Mouse (Mus musculus) myocyte (in vitro differentiated cells): Measurements from ENCODE around the gene Hmgcl. TPM values are rescaled to one million over a fixed set of nuclear protein-coding genes. Genes with fewer than 3 reads are reported as not detected.

Experiments
- H3K27me3 ChIP-seq: one replicate; pipeline ENCODE4 v1.6.1; 2011; ENCODE audit not compliant: control insufficient read depth, insufficient read depth, insufficient read length
- H3K36me3 ChIP-seq: one replicate; pipeline ENCODE4 v1.6.1; 2011; ENCODE audit not compliant: control insufficient read depth, insufficient read depth
- H3K4me2 ChIP-seq: one replicate; pipeline ENCODE4 v1.6.1; 2011; ENCODE audit warnings: low read depth, control low read depth
- H3K4me3 ChIP-seq: one replicate; pipeline ENCODE4 v1.5.1; 2011; ENCODE audit warnings: mild to moderate bottlenecking, control low read depth, moderate library complexity
- H3K79me2 ChIP-seq: one replicate; pipeline ENCODE4 v1.6.1; 2011; ENCODE audit not compliant: control insufficient read depth, insufficient read depth
- H3ac ChIP-seq: one replicate; pipeline ENCODE4 v1.6.1; 2011; ENCODE audit not compliant: control insufficient read depth, insufficient read length
- CEBPB ChIP-seq: IDR thresholded peaks from 2 replicates; pipeline ENCODE4 v1.6.1; 2011; ENCODE audit warnings: mild to moderate bottlenecking, moderate library complexity; ENCODE audit not compliant: poor library complexity, insufficient read depth, severe bottlenecking
- E2F4 ChIP-seq: IDR thresholded peaks from one replicate; pipeline ENCODE4 v1.6.1; 2011; ENCODE audit warnings: mild to moderate bottlenecking, control low read depth, moderate library complexity; ENCODE audit not compliant: insufficient read depth
- MAX ChIP-seq: IDR thresholded peaks from one replicate; pipeline ENCODE4 v1.6.1; 2011; ENCODE audit warnings: low read depth, mild to moderate bottlenecking, control low read depth
- MYOD1 ChIP-seq, 3 experiments: IDR thresholded peaks; one replicate each; pipeline ENCODE4 v1.6.1; 2011; ENCODE audit warnings: control low read depth in 2 of 3, low read depth in 2 of 3, mild to moderate bottlenecking in 2 of 3, moderate library complexity in 1 of 3; ENCODE audit not compliant: insufficient read length in 2 of 3, control insufficient read depth in 1 of 3
- MYOG ChIP-seq, 3 experiments: IDR thresholded peaks; one replicate each; pipeline ENCODE4 v1.6.1; 2011; ENCODE audit warnings: control low read depth in 2 of 3, low read depth in 2 of 3, mild to moderate bottlenecking in 2 of 3; ENCODE audit not compliant: insufficient read length in 2 of 3, control insufficient read depth in 1 of 3, insufficient read depth in 1 of 3
- POLR2A ChIP-seq: IDR thresholded peaks from one replicate; pipeline ENCODE4 v1.6.1; 2011; ENCODE audit warnings: low read depth, mild to moderate bottlenecking, control low read depth, moderate library complexity; ENCODE audit not compliant: insufficient read length
- POLR2AphosphoS2 ChIP-seq: IDR thresholded peaks from one replicate; pipeline ENCODE4 v1.6.1; 2011; ENCODE audit warnings: low read depth, control low read depth; ENCODE audit not compliant: insufficient read length
- REST ChIP-seq: IDR thresholded peaks from one replicate; pipeline ENCODE4 v1.6.1; 2011; ENCODE audit warnings: mild to moderate bottlenecking, control low read depth, moderate library complexity; ENCODE audit not compliant: insufficient read depth, insufficient read length
- SRF ChIP-seq: IDR thresholded peaks from one replicate; pipeline ENCODE4 v1.6.1; 2011; ENCODE audit warnings: low read depth; ENCODE audit not compliant: control insufficient read depth, insufficient read length
- TCF12 ChIP-seq: IDR thresholded peaks from one replicate; pipeline ENCODE4 v1.6.1; 2011; ENCODE audit warnings: mild to moderate bottlenecking, control low read depth; ENCODE audit not compliant: poor library complexity, insufficient read depth, severe bottlenecking
- TCF3 ChIP-seq: IDR thresholded peaks from one replicate; pipeline ENCODE4 v1.6.1; 2011; ENCODE audit warnings: low read depth, control low read depth; ENCODE audit not compliant: insufficient read length
- USF1 ChIP-seq: IDR thresholded peaks from one replicate; pipeline ENCODE4 v1.6.1; 2011; ENCODE audit warnings: low read depth, mild to moderate bottlenecking, control low read depth, moderate library complexity
- polyA plus RNA-seq: library from polyadenylated mRNA; unstranded; fragments of >200 nt; fragmentation: generic; extraction: Trizol; gene quantifications from one replicate; pipeline ENCODE4 v1.2.1, GENCODE M21; 2012; ENCODE audit warnings: missing spikeins

Gene Hmgcl
- polyA plus RNA-seq, 1 experiment, result 44.1 TPM

DNA sequence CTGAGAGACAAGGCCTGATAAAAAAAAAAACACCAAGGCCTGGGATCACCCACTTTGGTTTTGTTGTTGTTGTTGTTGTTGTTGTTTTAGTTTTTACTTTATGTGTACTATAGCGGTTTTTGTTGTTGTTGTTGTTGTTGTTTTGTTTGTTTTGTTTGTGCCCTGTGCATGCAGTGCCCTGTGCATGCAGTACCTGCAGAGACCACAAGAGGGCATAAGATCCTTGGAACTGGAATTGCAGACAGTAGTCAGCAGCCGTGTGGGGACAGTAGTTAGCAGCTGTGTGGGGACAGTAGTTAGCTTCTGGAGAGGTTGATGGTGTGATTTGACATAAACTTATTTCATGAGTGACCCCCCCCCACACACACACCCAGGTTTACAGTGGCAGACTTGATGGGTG lies 8.0 kb downstream of the Hmgcl start:
- TF ChIP-seq POLR2AphosphoS2 (no peak), POLR2A (no peak), MAX (no peak), REST (no peak), MYOD1 (IDR thresholded peaks at IDR 0.05; ENCODE audit: control insufficient read depth in 1 of 3, insufficient read length in 2 of 3, low read depth in 2 of 3) (no peak), MYOG (IDR thresholded peaks at IDR 0.05; ENCODE audit: control insufficient read depth in 1 of 3, insufficient read depth in 1 of 3, insufficient read length in 2 of 3, low read depth in 2 of 3) (no peak), CEBPB (no peak), USF1 (no peak), SRF (no peak), TCF12 (no peak)
- H3K36me3 ChIP-seq, result no peaks in the 10 kb centered on the region
- H3K79me2 ChIP-seq, result no peaks in the 10 kb centered on the region
- H3K27me3 ChIP-seq, result no peaks in the 10 kb centered on the region
- H3ac ChIP-seq, result no peak overlapping the region
- H3K4me2 ChIP-seq, result no peak overlapping the region
- no peak overlapping the region for H3K4me3 ChIP-seq

DNA sequence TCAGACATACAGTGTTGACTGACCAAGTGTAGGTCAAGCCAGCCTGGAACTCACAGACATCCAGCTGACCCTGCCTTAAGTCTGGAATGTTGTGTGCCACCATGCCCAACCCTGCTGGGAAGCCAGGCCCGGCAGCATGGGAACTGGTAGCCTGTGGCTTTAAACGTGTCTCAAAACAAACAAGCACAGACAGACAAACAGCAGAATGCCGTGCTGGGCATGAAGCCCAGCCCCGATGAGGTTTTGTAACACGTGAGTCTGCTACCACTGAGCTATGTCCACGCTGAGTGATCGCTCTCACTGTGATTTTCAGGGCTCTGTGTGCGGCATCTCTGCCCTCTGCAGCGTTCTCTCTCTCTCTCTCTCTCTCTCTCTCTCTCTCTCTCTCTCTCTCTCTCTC lies 9.6 kb downstream of the Hmgcl start:
- Histone ChIP-seq H3ac (no peak overlapping the region), H3K79me2 (no peaks in the 10 kb centered on the region), H3K4me3 (no peak overlapping the region), H3K4me2 (no peak overlapping the region), H3K36me3 (peaks cover 5% of the 10 kb centered on the region), H3K27me3 (no peaks in the 10 kb centered on the region)
- TF ChIP-seq TCF12, result no peak
- no peak for TF ChIP-seq MYOD1 (IDR thresholded peaks at IDR 0.05; ENCODE audit: control insufficient read depth in 1 of 3, insufficient read length in 2 of 3, low read depth in 2 of 3)
- no peak for TF ChIP-seq CEBPB
- no peak for TF ChIP-seq TCF3

DNA sequence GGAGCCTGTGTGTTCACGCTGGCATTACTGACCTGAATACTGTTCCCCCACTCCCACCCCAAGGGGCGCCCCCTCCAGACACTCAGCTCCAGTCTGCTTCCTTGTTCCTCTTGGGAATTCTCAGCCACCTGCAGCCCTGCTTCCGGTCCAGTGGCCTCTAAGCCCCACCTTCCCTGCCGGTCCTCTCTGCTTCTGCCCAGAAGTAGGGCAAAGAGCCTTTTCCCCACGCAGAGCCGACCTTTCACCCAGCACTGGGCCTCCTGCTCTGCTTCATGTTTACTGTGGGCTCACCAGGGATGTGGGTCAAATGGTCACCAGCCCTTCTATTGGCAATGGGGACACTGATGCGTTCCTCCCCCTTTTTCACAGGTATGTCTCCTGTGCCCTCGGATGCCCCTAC lies 12.1 kb downstream of the Hmgcl start:
- Histone ChIP-seq H3K4me3 (no peak overlapping the region), H3K4me2 (no peak overlapping the region), H3K36me3 (peaks cover 5% of the 10 kb centered on the region), H3ac (no peak overlapping the region), H3K79me2 (no peaks in the 10 kb centered on the region), H3K27me3 (no peaks in the 10 kb centered on the region)
- no peak for TF ChIP-seq POLR2AphosphoS2
- TF ChIP-seq TCF12, result no peak
- TF ChIP-seq E2F4, result no peak
- no peak for TF ChIP-seq MYOD1 (IDR thresholded peaks at IDR 0.05; ENCODE audit: control insufficient read depth in 1 of 3, insufficient read length in 2 of 3, low read depth in 2 of 3)
- no peak for TF ChIP-seq REST
- TF ChIP-seq TCF3, result no peak
- TF ChIP-seq CEBPB, result no peak
- no peak for TF ChIP-seq USF1
- TF ChIP-seq SRF, result no peak
- no peak for TF ChIP-seq MAX
- TF ChIP-seq MYOG (IDR thresholded peaks at IDR 0.05; ENCODE audit: control insufficient read depth in 1 of 3, insufficient read depth in 1 of 3, insufficient read length in 2 of 3, low read depth in 2 of 3), result no peak
- no peak for TF ChIP-seq POLR2A

DNA sequence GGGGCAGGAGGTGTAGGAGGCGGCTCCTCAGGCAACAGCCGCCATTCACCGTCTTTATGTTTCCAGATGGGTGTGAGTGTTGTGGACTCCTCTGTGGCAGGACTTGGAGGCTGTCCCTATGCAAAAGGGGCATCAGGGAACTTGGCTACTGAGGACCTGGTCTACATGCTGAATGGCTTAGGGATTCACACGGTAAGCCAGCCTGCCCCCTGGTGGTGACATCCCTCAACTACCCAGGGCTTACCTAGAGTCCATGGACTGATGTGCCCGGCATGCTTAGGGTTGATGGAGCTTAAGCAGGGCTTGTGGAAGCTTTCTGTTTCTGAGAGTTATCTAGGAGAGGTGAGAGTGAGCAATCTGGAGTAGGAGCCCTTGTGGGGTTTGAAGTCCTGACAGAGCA lies 14.5 kb downstream of the Hmgcl start:
- no peak overlapping the region for H3K4me3 ChIP-seq
- H3K36me3 ChIP-seq, result peaks cover 5% of the 10 kb centered on the region
- H3ac ChIP-seq, result no peak overlapping the region

DNA sequence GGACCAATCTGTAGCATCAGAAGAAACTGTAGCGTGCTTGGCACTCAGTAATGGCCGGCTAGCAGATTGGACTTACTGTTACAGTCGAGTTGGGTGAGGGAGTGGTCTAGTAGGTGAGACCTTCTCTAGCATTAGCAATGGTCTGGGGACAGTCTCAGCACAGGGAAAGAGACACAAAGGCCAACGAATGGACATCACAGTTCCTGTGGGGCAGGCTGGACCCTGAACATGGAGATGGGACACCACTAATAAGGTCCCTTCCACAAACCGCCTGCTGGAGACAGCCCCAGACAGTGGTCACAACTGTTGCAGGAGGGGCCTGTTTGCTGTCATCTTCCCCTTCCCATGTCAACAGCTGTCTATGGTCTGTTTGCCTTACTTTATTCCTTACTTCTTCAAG lies 15.5 kb downstream of the Hmgcl start:
- H3ac ChIP-seq, result no peak overlapping the region
- no peak overlapping the region for H3K4me2 ChIP-seq
- no peak for TF ChIP-seq CEBPB
- TF ChIP-seq POLR2AphosphoS2, result peak; percentile 55
- H3K36me3 ChIP-seq, result peaks cover 5% of the 10 kb centered on the region
- no peak overlapping the region for H3K4me3 ChIP-seq
- no peaks in the 10 kb centered on the region for H3K27me3 ChIP-seq
- no peaks in the 10 kb centered on the region for H3K79me2 ChIP-seq

More for the DNA sequence above, 14.5 kb downstream of the Hmgcl start:
- Histone ChIP-seq H3K79me2 (no peaks in the 10 kb centered on the region), H3K4me2 (no peak overlapping the region), H3K27me3 (no peaks in the 10 kb centered on the region)
- TF ChIP-seq POLR2A, result no peak
- no peak for TF ChIP-seq CEBPB
- TF ChIP-seq SRF, result no peak
- peak; percentile 62 for TF ChIP-seq POLR2AphosphoS2
- TF ChIP-seq MYOG (IDR thresholded peaks at IDR 0.05; ENCODE audit: control insufficient read depth in 1 of 3, insufficient read depth in 1 of 3, insufficient read length in 2 of 3, low read depth in 2 of 3), result no peak
- no peak for TF ChIP-seq E2F4
- TF ChIP-seq TCF3, result no peak
- no peak for TF ChIP-seq REST
